Comparison of ENCODE assay signal across 19 mouse cellular contexts in the genomic region with DNA sequence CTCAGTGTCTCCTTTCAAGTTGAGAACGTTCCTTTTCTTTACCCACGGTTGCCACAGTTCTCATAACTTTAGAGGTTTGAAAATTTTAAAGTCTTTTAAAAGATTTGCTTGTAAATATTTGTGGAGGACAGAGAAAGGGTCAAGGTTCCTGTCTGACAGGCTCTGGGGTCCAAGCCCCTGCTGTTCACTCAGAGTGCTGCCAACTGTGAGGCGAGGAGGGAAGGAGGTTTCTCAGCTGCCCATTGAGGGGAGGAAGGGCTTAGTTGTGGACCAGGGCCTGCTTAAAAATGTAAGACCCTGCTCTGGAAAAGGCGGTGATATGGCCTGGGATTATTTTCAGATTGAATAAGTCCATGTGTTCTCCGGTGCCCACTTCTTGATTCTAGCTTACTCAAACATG. TPM values are rescaled to one million over a fixed set of nuclear protein-coding genes. Genes with fewer than 3 reads are reported as not detected.
DNase-seq lines count a peak whose midpoint lies in the region; ATAC-seq lines count a peak whose summit lies in the region.
"Had no signal": no experiment of that assay in that cellular context is flagged by ENCODE, and none has a peak within 500 bp of the region (broad histone marks: within the 10 kb centered on the region; RNA-seq: fewer than 3 reads in every experiment).

No protein-coding gene starts in this region.

- no peak for DNase-seq in kidney, adult 11 months
- DNase-seq in urinary bladder, postnatal 14 days (ENCODE audit: low spot score) = peak; percentile 19
- DNase-seq in urinary bladder, postnatal 4 days (ENCODE audit: low spot score in 2 of 2) = no peak
- DNase-seq in lung, postnatal 25 days (ENCODE audit: low spot score) = peak; percentile 44
- no peak for DNase-seq in testis, postnatal 14 days (ENCODE audit: low spot score)
- no peak for DNase-seq in thymus, adult 18-20 months
- DNase-seq: adrenal gland, postnatal 36 days; cerebellum, adult 8-10 months; forebrain, postnatal 0 days had no signal

- no peak overlapping the region for H3K4me3 ChIP-seq in kidney, embryonic 15.5 days (replicated peaks)
- H3K4me3 ChIP-seq: embryonic facial prominence, embryonic 13.5 days; hindbrain, embryonic 10.5 days; midbrain, embryonic 13.5 days; myocyte; neural tube, embryonic 15.5 days had no signal

- H3K4me2 ChIP-seq in kidney, embryonic 15.5 days = no peak overlapping the region
- H3K4me2 ChIP-seq: embryonic facial prominence, embryonic 13.5 days; heart, embryonic 11.5 days; liver, embryonic 11.5 days; midbrain, embryonic 13.5 days; neural tube, embryonic 15.5 days had no signal

- ATAC-seq in kidney, embryonic 15.5 days (replicated peaks; ENCODE audit: low FRiP score) = no peak
- ATAC-seq: forebrain, postnatal 0 days; inflammation-experienced regulatory T-cells, adult 6 months; midbrain, embryonic 13.5 days had no signal

- no peaks in the 10 kb centered on the region for H3K9me3 ChIP-seq in kidney, embryonic 15.5 days (replicated peaks)
- H3K9me3 ChIP-seq: embryonic facial prominence, embryonic 13.5 days; hindbrain, embryonic 10.5 days; midbrain, embryonic 13.5 days; neural tube, embryonic 15.5 days had no signal

- peak overlapping the region; percentile 48; the same call in 1 of the 2 replicates for H3K27ac ChIP-seq in kidney, embryonic 15.5 days
- H3K27ac ChIP-seq: embryonic facial prominence, embryonic 13.5 days; hindbrain, embryonic 10.5 days; midbrain, embryonic 13.5 days; neural tube, embryonic 15.5 days had no signal

- H3K27me3 ChIP-seq in kidney, embryonic 15.5 days = no peaks in the 10 kb centered on the region
- H3K27me3 ChIP-seq: embryonic facial prominence, embryonic 13.5 days; midbrain, embryonic 13.5 days; neural tube, embryonic 15.5 days had no signal

- WGBS in kidney, embryonic 15.5 days = 71% methylated on average over 5 of the region's 5 CpGs

- no peaks in the 10 kb centered on the region for H3K36me3 ChIP-seq in kidney, embryonic 15.5 days
- H3K36me3 ChIP-seq: embryonic facial prominence, embryonic 13.5 days; hindbrain, embryonic 10.5 days; midbrain, embryonic 13.5 days; neural tube, embryonic 15.5 days had no signal

- H3K9ac ChIP-seq in kidney, embryonic 15.5 days = no peak overlapping the region
- H3K9ac ChIP-seq: embryonic facial prominence, embryonic 13.5 days; forebrain, postnatal 0 days; midbrain, embryonic 13.5 days; neural tube, embryonic 15.5 days had no signal

- H3K4me1 ChIP-seq in kidney, embryonic 15.5 days = no peaks in the 10 kb centered on the region
- H3K4me1 ChIP-seq: embryonic facial prominence, embryonic 13.5 days; hindbrain, embryonic 10.5 days; midbrain, embryonic 13.5 days; neural tube, embryonic 15.5 days had no signal

RNA-seq across cellular contexts. Expression of a gene that starts 5.4 kb away (rescaled TPM):
- 0.09 and 0.13 TPM in 2 replicates for polyA plus RNA-seq in kidney, embryonic 15.5 days (2015; fragmentation: Nextera tagmentation; extraction: Ambion mirVana)
- polyA plus RNA-seq: cortical plate, adult 2 months; forebrain, postnatal 0 days; heart, embryonic 11.5 days; hindbrain, embryonic 10.5 days; inflammation-experienced regulatory T-cells, adult 6 months; liver, embryonic 11.5 days; midbrain, embryonic 13.5 days; myocyte had no signal

RNA-seq across cellular contexts. Expression of a gene that starts 33.4 kb away (rescaled TPM):
- 4.9 and 8.0 TPM in 2 replicates for polyA plus RNA-seq in kidney, embryonic 15.5 days (2015; fragmentation: Nextera tagmentation; extraction: Ambion mirVana)
- polyA plus RNA-seq: hindbrain, embryonic 10.5 days; inflammation-experienced regulatory T-cells, adult 6 months; liver, embryonic 11.5 days; midbrain, embryonic 13.5 days; myocyte had no signal

RNA-seq across cellular contexts. Expression of a gene that starts 52.4 kb away (rescaled TPM):
- polyA plus RNA-seq in kidney, embryonic 15.5 days (2015; fragmentation: Nextera tagmentation; extraction: Ambion mirVana) = not detected in 2 replicates
- polyA plus RNA-seq: cortical plate, adult 2 months; embryonic facial prominence, embryonic 13.5 days; forebrain, postnatal 0 days; heart, embryonic 11.5 days; hindbrain, embryonic 10.5 days; inflammation-experienced regulatory T-cells, adult 6 months; liver, embryonic 11.5 days; midbrain, embryonic 13.5 days; myocyte; neural tube, embryonic 15.5 days had no signal

Comparison
In these comparisons a context has a peak if more than half of its experiments do, and no peak if none do; other contexts are left out.
1. DNase-seq: peak in urinary bladder, postnatal 14 days (single experiment) and lung, postnatal 25 days (single experiment); none in kidney, adult 11 months (single experiment), urinary bladder, postnatal 4 days (0 of 2), testis, postnatal 14 days (single experiment) and thymus, adult 18-20 months (0 of 2).